Mouse (Mus musculus): Measurements from ENCODE around the gene Robo4.
A peak's percentile ranks its signal among the peaks of the same experiment; 100 is the strongest.

Gene Robo4

DNA sequence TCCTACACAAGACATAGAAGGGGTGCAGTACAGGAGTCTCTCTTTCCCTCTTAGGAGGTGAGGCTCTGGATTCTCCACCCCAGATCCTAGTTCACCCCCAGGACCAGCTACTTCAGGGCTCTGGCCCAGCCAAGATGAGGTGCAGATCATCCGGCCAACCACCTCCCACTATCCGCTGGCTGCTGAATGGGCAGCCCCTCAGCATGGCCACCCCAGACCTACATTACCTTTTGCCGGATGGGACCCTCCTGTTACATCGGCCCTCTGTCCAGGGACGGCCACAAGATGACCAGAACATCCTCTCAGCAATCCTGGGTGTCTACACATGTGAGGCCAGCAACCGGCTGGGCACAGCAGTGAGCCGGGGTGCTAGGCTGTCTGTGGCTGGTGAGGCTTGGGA is 804 bp downstream of the Robo4 start:
- no peak for DNase-seq (ENCODE audit: low spot score in 2 of 2)

DNA sequence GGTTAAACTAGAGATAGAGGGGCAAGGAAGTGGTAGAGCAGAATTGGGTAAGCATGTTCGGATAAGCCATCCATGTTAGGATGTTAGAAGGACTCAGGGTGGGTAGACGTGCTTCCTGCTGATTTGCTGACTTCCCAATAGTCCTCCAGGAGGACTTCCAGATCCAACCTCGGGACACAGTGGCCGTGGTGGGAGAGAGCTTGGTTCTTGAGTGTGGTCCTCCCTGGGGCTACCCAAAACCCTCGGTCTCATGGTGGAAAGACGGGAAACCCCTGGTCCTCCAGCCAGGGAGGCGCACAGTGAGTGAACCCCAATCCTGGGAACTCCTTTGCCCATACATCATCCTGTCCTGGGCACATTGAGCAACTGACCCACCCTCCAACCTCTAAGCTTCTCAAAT is 1.3 kb downstream of the Robo4 start:
- no peak for DNase-seq (ENCODE audit: low spot score in 2 of 2)

DNA sequence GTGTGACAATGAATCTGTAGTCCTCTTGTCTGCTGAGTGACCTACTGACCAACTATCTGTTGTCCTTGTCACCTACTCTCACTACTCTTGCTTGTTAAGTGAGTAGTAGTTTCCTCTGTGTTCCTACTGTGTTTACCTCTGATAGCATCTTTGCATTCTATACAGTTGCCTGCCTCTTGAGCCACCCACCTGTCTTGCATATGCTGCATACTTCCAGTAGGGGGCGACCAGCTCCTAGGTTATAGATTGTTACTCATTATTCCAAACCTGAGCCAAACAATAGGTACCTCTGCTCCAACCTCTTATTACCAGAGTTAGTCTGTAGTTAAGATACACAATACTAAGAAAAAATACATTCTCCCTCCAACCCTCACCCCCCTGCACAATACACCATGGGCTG is 4.7 kb downstream of the Robo4 start:
- DNase-seq (ENCODE audit: low spot score in 2 of 2) = peak in 1 of 2 experiments; percentile 36

DNA sequence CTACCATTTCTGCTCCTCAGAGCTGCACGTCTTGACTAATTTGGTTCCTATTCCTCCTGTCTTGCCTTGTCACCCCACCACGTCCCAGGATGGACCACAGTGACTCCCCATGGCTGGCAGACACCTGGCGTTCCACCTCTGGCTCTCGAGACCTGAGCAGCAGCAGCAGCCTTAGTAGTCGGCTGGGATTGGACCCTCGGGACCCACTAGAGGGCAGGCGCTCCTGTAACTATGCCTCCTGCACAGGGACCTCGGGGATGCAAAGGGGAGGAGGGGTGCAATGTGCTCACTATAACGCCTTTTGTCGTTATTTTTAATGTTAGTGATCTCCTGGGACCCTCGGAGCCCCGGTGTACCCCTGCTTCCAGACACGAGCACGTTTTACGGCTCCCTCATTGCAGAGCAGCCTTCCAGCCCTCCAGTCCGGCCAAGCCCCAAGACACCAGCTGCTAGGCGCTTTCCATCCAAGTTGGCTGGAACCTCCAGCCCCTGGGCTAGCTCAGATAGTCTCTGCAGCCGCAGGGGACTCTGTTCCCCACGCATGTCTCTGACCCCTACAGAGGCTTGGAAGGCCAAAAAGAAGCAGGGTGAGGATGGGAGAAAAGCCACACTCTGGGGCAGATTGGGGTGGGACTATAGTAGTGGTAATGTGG is 6.3 kb downstream of the Robo4 start:
- DNase-seq (ENCODE audit: low spot score in 2 of 2) = no peak

DNA sequence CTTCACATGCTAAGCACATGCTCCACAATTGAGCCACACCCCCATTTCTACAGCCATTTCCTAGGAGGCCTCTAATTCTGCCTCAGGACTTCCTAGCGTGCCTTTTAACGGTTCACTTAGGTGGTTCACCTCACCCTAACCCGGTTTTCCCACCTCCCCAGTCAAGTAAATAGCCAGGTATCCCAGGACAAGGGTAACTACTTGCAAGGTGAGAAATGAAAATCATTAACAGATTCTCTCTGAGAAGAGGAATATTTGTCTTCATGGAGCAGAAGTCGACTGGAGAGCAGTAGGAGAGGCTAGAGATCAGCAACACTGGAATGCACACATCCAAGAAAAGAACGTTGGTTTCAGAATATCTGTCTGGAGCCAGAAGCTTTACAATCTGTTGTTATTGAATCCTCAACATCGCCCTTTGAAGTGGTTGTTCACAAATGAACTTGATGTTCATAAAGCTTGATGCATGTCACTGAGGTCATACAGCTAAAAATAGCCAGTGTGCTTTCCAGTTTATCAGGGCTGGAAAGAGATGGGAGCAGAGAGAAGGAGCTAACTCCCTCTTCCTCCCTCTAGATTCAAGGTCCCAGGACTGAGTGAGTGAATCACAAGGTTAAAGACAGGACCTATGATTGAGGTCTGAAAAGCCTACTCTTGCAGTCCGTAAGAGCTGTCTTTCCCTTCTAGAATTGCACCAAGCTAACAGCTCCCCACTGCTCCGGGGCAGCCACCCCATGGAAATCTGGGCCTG is 8.2 kb downstream of the Robo4 start:
- DNase-seq (ENCODE audit: low spot score in 2 of 2) = no peak

DNA sequence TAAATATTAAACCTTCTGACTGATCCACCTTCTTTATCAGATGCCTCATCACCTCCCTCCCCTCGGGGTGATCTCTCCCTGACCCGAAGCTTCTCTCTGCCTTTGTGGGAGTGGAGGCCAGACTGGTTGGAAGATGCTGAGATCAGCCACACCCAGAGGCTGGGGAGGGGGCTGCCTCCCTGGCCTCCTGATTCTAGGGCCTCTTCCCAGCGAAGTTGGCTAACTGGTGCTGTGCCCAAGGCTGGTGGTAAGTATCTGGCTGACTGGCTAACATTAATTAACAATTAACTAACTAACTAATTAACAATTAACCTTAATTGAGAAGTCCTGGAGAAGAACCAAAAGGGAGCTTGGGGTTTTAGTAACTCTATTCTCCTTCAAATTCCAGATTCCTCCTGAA is 11.3 kb downstream of the Robo4 start:
- DNase-seq (ENCODE audit: low spot score in 2 of 2) = no peak

DNA sequence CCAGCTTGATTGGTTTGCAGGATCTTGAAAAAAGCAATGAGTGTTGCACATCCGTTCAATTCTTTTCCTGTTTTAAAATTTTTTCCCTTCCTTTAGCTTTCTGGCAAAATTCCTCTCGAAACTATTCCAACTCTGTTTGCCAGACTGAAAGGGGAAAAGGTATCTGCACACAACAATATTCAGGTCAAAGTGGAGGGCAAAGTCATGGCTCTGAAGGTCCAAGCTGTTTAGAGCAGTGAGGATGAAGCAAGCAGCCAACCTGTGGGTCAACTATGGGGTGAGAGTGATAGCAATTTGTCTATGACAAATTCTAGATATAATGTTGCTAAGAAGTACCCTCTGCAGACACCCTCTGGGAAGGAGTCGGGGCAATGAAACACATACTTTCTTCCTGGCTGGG is 13.0 kb downstream of the Robo4 start:
- no peak for DNase-seq (ENCODE audit: low spot score in 2 of 2)

DNA sequence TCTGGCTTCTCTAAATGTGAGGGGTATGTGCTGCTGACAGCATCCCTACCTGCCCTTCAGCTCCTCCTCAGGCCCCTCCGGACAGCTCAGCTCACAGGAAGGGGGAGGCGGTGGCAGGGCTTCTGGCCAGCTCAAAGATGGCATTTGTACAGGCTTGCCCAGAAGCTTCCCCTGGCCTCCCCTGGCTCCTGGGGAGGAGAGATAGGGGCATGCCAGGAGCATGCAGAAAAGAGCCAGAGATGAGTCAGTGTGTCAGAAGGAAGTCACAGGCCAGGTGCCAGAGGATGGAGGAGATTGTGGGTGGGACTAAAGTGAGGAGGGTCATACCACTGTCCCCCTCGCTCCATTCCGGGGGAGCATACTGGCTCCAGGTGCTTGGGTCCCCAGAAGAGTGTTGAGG is 17.1 kb downstream of the Robo4 start:
- no peak for DNase-seq (ENCODE audit: low spot score in 2 of 2)

DNA sequence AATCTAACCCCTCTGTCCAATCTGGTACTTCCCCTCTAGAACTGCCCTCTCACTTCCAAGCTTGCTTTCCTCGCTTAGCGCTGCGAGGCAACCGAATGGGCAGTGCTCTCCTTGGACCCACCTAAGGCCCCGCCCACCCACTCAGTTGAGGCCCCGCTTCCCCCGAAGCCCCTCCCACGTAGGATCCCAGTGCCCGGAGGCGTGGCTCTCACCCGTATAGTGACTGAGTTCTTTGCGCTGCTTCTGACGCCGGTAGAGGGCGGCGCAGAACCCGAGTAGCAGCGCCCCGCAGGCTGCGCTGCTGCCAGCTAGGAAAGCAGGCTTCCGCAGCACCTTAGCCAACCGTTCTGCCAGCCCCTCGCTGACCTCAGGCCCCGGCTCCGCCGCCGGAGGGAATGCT is 19.0 kb downstream of the Robo4 start:
- DNase-seq (ENCODE audit: low spot score in 2 of 2) = peak; percentile 63 to 72

DNA sequence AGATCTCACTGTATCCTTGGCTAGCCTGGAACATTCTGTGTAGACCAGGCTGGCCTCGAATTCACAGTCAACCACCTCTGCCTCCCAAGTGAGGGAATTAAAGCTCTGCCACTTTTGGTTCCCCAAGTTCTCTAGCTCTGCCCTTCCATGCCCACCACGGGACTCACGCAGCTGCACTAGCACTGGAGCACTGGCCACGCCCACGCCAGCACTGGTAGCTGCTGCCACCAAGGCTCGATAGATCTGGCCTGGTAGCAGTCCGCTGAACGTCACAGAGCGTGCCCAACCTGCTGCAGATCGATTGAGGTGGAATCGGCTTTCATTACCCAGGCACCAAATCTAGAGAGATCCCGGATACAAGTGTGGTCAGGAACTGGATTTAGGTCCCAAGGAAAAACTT is 19.5 kb downstream of the Robo4 start:
- DNase-seq (ENCODE audit: low spot score in 2 of 2) = peak; percentile 31 to 44

DNA sequence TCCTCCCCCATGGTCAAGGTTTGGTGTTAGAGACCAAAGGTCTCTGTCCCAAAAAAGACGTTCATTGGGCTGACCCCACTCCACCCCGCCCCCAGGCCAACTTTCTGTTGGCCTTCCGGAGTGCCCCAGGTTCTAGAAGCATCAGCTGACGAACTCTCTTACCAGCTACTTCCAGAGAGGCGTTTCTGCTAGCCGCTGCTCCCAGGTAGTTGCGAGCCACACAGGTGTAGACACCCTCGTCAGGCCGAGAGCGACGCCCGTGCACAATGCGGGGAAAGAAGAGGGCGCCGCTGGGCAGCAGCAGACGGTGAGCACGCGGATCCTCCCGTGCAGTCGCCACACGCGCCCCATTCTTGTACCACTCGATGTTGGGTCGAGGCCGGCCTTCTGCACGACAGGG is 27.6 kb downstream of the Robo4 start:
- DNase-seq (ENCODE audit: low spot score in 2 of 2) = no peak

DNA sequence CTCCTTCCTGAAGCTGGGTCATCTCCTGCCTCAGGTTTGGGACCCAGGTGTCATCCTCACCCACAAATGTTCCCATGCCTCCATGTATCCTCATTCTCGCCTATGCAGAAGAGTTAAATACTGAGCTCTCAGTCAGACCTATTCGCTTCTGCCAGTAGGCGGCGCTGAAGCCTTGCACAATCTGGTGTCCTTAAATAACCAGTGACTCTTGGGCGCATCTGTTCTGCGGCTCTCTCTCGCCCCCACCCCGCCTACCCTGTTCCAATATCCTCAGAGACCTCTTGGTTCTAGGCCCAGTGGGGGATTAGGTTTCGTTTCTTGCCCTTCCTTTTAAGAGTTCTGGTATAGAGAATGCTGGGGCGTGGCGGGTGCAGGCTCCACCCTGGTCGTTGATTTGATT is 28.9 kb downstream of the Robo4 start:
- peak; percentile 51 to 79 for DNase-seq (ENCODE audit: low spot score in 2 of 2)

DNA sequence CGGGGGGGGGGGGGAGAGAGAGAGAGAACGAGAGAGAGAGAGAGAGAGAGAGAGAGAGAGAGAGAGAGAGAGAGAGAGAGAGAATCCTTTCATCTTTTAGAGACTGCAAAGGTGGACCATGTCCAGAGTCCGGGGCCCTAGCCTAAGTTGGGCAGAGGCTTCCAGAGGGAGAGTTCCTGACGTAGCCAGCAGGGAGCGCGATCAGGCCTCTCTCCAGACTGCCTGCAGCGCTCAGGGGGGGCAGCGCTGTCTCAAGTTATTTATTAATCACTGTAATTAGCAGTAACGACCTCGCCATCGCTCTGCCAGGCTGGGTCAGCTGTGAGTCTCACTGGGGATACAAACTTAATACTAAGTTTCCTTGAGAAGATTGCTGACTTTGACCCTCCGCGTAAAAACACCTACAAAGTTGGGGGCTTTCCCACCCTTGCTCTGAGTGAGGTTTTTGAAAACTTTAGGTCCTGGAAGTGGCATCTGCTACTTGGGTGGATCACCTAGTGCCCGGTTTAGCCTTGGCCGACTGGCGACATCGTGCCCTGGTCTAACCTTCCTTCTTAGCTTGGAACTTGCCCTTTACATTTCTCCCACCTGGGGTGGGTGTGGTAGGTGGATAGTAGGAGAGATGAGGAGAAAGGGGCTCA is 30.4 kb downstream of the Robo4 start:
- DNase-seq (ENCODE audit: low spot score in 2 of 2) = no peak

DNA sequence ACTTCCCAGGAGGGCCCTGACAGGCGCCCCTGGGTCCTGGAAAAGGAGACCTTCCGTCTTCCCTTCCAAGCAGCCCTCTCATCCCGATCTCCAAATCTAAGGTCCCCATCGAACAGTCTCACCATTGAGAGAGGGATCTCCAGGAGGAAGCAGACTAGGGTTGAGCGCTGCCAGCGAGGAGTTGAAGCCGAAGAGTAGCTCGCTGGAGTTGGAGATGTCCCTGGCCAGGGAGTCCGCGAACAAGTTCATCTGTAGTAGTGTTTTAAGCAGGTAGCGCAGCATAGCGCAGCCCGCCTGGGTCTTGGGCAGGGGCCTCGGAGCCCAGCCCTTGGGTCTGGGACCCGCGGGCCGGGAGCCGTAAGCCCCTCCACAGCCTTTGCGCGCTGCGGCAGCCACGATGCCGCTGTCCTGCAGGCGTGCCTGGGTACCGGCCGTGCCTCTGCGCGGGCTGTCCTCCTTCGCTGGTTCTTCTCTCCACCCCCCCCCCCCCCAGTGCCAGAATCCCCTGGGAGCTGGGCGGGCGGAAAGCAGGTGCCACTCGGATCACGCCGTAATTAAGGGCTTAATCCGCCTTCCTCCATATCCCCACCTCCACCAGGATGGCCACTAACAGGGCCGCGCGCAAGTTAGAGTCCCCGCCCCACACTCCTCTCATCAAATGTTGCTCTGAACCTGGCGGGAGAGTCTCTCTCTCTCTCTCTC is 31.2 kb downstream of the Robo4 start, which contains the start of gene Robo3:
Gene Robo3, minus strand, starts transcription at position 527 of the 702 bp plus-strand sequence.
- DNase-seq (ENCODE audit: low spot score in 2 of 2) = no peak

DNA sequence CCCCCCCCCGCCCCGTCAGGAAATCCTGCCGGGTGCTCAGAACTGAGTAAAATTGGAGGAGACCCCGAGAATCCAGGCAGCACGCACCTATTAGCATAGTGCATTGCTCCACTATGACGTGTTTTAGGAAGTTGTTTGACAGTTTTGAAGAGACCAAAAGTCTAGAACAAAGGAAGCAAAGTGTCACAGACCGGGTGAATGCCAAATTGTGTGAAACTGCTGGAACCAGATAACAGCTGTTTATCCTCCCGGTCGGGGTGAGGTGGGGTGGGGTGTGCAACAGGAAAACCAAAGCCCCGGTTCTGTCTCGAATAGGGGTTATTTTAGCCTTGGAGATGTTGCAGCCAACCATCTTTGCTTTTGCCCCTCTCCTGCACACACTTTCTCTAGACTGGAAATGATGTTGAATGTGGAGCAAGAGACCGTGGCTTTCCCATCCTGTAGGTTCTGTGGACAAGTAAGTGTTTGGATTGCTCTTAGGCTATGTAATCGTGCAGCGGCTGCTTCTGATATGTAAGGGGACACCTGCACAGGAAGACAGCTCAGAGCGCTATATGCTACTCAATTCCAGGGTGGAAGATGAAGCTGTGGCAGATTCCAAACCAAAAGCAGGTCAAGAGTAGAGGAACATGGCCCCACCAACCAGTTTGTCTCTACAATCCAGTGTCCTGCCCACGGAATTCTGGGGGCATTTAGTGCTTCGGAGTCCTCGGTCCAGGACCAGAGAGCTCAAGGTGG is 32.3 kb downstream of the Robo4 start:
- no peak for DNase-seq (ENCODE audit: low spot score in 2 of 2)

DNA sequence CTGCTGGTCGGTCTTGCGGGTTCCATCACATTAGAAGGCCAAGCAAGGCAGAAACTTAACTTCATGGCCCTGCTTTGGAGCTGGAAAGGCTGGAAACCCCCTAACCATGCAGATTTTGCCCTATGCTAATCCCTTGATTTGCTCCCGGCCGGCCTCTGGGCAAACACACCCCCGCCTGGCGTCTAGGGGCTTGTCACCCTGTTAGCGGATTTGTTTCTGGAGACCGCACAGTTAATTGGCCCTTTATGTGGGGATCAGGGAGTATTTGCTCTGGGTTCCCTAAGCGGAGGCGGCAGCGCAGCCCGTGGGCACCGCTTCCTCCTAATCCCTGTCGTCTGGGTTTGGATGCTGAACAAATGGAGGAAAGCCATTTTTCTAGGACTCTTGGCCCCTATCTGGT is 33.2 kb downstream of the Robo4 start:
- DNase-seq (ENCODE audit: low spot score in 2 of 2) = no peak

DNA sequence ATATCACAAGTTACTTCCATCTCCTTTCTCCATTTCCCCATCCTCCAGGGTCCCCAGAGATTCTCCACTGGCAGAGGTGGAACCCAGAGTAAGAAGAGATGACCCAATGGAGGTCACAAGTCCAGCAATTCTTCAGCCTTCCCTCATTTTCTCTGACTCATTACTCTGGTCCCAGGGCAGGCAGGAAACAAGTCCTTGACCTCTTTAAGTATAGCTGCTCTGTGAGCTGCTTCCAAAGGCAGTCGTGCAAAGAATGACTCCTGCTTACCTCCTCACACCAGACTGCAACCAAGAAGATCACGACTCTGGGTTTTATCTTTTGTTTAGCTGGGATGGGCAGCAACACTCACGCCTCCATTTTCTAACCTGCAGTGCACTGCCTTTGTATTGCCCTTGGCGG is 33.9 kb downstream of the Robo4 start:
- DNase-seq (ENCODE audit: low spot score in 2 of 2) = no peak

DNA sequence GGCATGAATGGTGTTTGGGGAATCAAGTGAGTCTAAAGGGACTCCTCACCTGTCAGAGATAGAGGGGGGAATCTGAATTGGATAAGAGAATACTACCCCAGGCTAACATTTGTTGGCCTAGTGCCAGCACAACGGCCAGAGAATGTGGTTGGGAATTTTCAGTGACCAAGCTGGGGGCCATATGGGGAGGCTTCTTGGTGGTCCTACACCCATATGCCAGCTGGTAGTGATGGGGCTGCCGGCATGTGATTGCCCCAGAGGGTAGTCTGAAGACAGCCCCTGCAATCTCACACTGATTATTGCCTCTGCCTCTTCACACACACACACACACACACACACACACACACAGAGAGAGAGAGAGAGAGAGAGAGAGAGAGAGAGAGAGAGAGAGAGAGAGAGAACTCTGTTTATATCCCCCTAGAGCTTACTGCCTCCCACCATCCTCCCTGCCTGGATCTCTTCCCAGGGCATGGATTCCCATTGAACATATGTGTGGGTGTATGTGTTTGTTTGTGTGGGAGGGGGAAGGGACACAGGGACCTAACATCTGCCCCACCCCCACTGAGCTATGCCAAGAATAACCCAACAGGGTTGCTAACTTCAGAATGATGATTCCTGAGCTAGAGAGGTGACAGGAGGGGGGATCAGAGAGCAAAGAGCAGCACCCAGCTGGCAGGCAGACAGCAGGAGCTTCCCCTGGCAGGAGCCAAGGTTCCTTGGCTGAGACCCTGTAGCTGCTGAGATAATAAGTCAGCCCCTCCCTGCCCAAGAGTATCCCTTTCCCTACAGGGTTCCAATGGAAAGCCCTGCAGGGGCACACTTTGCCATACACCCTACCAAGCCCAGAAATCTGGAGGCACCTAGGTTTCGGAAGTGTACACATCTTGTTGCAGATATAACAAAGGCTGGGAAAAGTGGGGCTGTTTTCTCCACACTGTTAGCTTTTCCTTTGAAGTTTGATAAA is 36.4 kb downstream of the Robo4 start:
- DNase-seq (ENCODE audit: low spot score in 2 of 2) = no peak

DNA sequence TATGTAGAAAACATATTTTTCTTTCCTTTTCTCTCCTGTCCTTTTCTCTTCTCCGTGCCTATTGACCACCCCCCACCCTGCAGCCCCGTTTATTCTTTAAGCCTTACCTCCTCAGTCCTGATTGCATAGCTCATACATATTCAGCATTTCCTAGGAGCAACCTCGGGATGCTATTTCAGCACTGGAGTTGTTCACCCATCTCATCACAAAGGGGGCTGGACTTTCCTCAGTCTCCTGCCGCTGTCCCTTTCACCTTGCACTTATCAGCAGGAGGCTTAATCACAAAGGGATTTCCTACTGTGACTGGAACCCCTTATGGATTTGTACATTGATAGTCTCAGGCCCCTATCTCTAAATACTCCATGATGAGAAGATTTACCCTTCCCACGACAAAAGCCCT is 50.7 kb downstream of the Robo4 start:
- DNase-seq (ENCODE audit: low spot score in 2 of 2) = no peak

DNA sequence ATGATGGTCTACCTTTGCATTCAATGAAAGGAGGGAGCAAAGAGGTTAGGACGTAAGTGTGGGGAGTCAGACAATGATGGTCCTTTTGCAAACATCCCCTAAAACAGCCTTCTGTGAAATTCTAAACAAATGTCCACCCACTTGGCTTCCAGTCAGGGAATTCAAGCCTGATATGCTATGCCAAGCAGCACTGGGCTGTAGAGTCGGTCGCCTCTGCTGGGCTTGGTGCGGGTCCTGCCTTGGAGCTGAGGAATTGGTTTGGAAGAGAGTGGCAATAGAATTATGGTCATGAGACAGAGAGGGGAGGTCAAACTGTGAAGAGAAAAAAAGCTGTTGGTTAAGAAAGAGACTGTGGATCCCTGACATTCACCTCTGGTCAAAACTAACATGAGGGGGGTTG is 51.6 kb downstream of the Robo4 start:
- no peak for DNase-seq (ENCODE audit: low spot score in 2 of 2)
